Mouse (Mus musculus) heart, embryonic 14.5 days (tissue): ENCODE measurements around the gene Alg9. TPM values are rescaled to one million over a fixed set of nuclear protein-coding genes. Genes with fewer than 3 reads are reported as not detected.

ENCODE experiments used
- ATAC-seq: fragments of 200-750 bp; cut with Nextera tagmentation; 2 replicates; pipeline ENCODE4 v1.8.0; 2017; ENCODE audit warnings: low read depth, moderate TSS enrichment; ENCODE audit not compliant: insufficient number of reproducible peaks, insufficient read depth, low FRiP score
- H3K27ac ChIP-seq, 2 experiments: fragments of 200-500 bp in 1 of 2; fragments of 300-500 bp in 1 of 2; sonication (generic) in 1 of 2; replicated peaks in 1 of 2; 2 replicates each; pipeline ENCODE4 v1.5.1; 2012 to 2014; ENCODE audit warnings: low read depth in 2 of 2, low read length in 2 of 2, control low read depth in 1 of 2, mild to moderate bottlenecking in 1 of 2, mixed read lengths in 1 of 2; ENCODE audit not compliant: control insufficient read depth in 1 of 2, insufficient read depth in 1 of 2
- H3K27me3 ChIP-seq: fragments of 300-500 bp; sonication (generic); 2 replicates; pipeline ENCODE4 v1.6.1; 2014; ENCODE audit warnings: mild to moderate bottlenecking, low read length, control low read depth; ENCODE audit not compliant: control insufficient read depth, insufficient read depth
- H3K36me3 ChIP-seq: fragments of 300-500 bp; sonication (generic); 2 replicates; pipeline ENCODE4 v1.6.1; 2014; ENCODE audit warnings: mild to moderate bottlenecking, control low read depth, low read length, mixed read lengths; ENCODE audit not compliant: control insufficient read depth, insufficient read depth
- H3K4me1 ChIP-seq, 2 experiments: fragments of 200-500 bp in 1 of 2; fragments of 300-500 bp in 1 of 2; sonication (generic) in 1 of 2; 2 replicates each; pipeline ENCODE4 v1.6.1; 2012 to 2014; ENCODE audit warnings: low read length in 2 of 2, control low read depth in 1 of 2, mixed read lengths in 1 of 2; ENCODE audit not compliant: control insufficient read depth in 2 of 2, insufficient read depth in 2 of 2
- H3K4me2 ChIP-seq: fragments of 300-500 bp; sonication (generic); 2 replicates; pipeline ENCODE4 v1.6.1; 2014; ENCODE audit warnings: mild to moderate bottlenecking, low read length
- H3K4me3 ChIP-seq, 2 experiments: fragments of 200-500 bp in 1 of 2; fragments of 300-500 bp in 1 of 2; sonication (generic) in 1 of 2; 2 replicates each; pipeline ENCODE4 v1.5.1; 2012 to 2014; ENCODE audit warnings: low read length in 2 of 2, mild to moderate bottlenecking in 2 of 2, control low read depth in 1 of 2, low read depth in 1 of 2, moderate library complexity in 1 of 2; ENCODE audit not compliant: control insufficient read depth in 1 of 2, insufficient read depth in 1 of 2
- H3K9ac ChIP-seq: fragments of 300-500 bp; sonication (generic); 2 replicates; pipeline ENCODE4 v1.6.1; 2014; ENCODE audit warnings: mild to moderate bottlenecking, low read length
- H3K9me3 ChIP-seq: fragments of 300-500 bp; sonication (generic); 2 replicates; pipeline ENCODE4 v1.6.1; 2016; ENCODE audit warnings: low read length, control low read depth; ENCODE audit not compliant: control insufficient read depth
- WGBS: fragments of 180-500 bp; shearing (Covaris S2); extraction: QIAGEN DNeasy Blood & Tissue Kit; methylation state at CpG from one replicate; pipeline ENCODE4 v1.1.7; 2014; 5-methylcytosine and 5-hydroxymethylcytosine counted together
- polyA plus RNA-seq: library from polyadenylated mRNA; unstranded; fragments of >200 nt; fragmentation: Nextera tagmentation; extraction: Ambion mirVana; gene quantifications from 2 replicates; pipeline ENCODE4 v1.2.1, GENCODE M21; 2014

The Alg9 gene
- polyA plus RNA-seq, 1 experiment from 2014 or later = 31.5 TPM

DNA sequence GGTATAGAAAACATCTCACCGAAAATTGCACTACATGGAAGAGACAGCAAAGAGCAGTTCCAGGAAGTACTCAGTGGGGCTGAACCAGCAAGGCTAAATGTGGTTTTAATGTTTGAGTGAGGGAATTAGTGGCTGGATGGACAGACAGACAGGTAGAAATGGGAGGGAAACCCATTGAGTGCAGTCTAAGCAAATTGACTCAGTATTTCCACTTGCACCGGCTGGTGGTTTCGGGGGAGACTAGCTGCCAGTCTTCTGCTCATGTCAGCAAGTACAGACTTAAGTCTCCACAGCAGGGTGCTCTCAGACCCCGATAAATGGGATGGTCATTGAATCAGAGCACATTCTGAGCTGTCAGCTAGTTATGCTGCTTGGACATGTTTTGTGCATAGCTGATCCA, 61.3 kb downstream of the Alg9 start:
- Histone ChIP-seq H3K9me3 (no peaks in the 10 kb centered on the region), H3K27me3 (no peaks in the 10 kb centered on the region), H3K4me1 (no peaks in the 10 kb centered on the region), H3K4me2 (no peak overlapping the region), H3K4me3 (no peak overlapping the region), H3K27ac (no peak overlapping the region), H3K9ac (no peak overlapping the region), H3K36me3 (peaks cover 19% of the 10 kb centered on the region)
- ATAC-seq = no peak
- WGBS = 87% methylated on average over 4 of the region's 4 CpGs

DNA sequence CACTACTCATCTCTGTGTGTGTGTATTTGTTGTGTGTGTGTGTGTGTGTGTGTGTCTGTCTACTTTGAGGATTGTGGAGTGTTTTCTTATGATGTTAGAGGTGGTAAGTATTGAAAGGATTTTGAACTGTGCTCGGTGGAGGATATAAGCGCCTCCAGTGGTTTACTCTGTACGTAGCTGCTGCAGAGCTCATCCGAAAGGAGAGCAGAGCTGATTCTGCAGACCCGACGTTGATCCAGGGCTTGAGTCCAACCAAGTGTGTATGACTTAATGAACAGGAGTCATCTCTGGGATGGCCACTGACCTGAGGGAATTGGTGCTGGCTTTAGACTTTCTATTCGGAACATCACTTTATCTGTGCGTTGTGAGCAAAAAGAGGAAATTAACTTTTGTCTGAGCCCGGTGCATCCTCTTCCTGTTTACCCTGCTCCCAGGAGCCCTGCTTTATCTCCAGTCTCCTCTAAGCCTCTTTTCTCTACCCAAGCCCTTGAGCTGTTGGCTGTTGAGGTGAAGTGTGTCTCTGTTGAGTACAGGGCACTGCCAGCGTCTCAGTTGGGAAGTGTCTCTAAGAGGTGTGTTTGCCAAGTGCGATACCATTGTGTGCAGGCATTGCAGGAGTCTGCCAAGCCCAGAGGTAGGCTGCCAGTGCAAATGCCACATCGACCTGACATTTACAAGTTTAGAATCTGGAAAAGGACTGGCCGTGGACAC, 66.4 kb downstream of the Alg9 start:
- Histone ChIP-seq H3K4me2 (no peak overlapping the region), H3K27ac (no peak overlapping the region), H3K36me3 (peaks cover 27% of the 10 kb centered on the region), H3K27me3 (no peaks in the 10 kb centered on the region), H3K9ac (no peak overlapping the region), H3K9me3 (no peaks in the 10 kb centered on the region), H3K4me1 (peaks cover 0 to 2% of the 10 kb centered on the region in 2 experiments; a peak in 2 of 4 replicates), H3K4me3 (no peak overlapping the region)
- no peak for ATAC-seq
- WGBS = 70% methylated on average over 13 of the region's 13 CpGs

GRCm38 (mm10) chr9:50845081-50845480, 70.3 kb downstream of the Alg9 start, which contains the start of gene Ppp2r1b:
Gene Ppp2r1b (plus strand): TSS chr9:50845301.
- H3K9me3 ChIP-seq = no peaks in the 10 kb centered on the region
- H3K4me3 ChIP-seq = no peak within 1 kb of the TSS
- H3K36me3 ChIP-seq = peaks cover 20% of the 10 kb centered on the region
- no peak for ATAC-seq
- WGBS = 89% methylated on average over 3 of the region's 3 CpGs
- H3K9ac ChIP-seq = no peak within 1 kb of the TSS
- peaks cover 2 to 7% of the 10 kb centered on the region in 2 experiments for H3K4me1 ChIP-seq
- no peak within 1 kb of the TSS for H3K4me2 ChIP-seq
- H3K27me3 ChIP-seq = no peaks in the 10 kb centered on the region
- H3K27ac ChIP-seq = no peak within 1 kb of the TSS

DNA sequence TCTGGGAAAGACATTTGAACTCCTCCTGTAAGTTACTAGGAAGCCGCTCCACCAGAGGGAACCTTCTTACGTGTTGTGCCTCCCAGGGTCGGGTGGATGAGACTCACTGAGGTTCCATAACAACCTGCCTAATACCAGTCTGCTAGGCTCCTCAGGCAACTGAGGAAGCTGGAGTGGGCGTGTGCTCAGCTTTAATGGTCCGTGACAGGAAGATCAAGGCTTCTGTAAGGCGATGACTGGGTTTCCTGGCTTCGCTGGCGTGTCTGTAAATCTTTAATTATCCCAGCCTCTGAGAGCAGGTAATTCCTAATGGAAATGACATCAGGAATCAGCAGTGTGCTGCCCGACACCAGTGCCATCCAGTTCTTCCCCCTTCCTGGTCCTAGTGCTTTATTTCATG, 70.7 kb downstream of the Alg9 start:
- 75% methylated on average over 9 of the region's 9 CpGs for WGBS
- H3K4me2 ChIP-seq = no peak overlapping the region

DNA sequence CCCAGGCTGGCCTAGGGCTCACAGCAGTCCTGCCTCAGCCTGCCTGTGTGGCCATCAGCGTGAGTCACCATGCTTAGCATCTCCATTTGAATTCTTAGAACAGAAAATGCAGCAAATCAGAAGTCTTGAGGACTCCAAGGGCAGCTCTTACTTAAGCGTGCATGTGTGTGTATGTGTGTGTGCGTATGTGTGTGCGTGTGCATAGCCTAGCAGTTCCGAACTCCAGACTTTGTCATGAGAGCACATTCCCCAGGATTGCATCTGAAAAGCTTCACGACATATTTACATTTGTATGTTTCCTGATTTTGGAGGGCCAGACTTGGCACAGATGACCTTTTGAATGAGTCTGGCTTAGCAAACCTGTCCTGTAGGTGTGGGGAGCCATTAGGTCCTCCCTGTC, 72.3 kb downstream of the Alg9 start:
- Histone ChIP-seq H3K4me1 (peaks cover 9 to 18% of the 10 kb centered on the region in 2 experiments), H3K27me3 (no peaks in the 10 kb centered on the region), H3K4me2 (no peak overlapping the region), H3K36me3 (peaks cover 20% of the 10 kb centered on the region), H3K9me3 (no peaks in the 10 kb centered on the region), H3K4me3 (no peak overlapping the region), H3K9ac (no peak overlapping the region), H3K27ac (no peak overlapping the region)
- WGBS = 88% methylated on average over 6 of the region's 6 CpGs
- no peak for ATAC-seq

More for the DNA sequence above, 70.7 kb downstream of the Alg9 start:
- no peak for ATAC-seq
- Histone ChIP-seq H3K4me3 (no peak overlapping the region), H3K9me3 (no peaks in the 10 kb centered on the region), H3K27me3 (no peaks in the 10 kb centered on the region), H3K9ac (no peak overlapping the region), H3K4me1 (peaks cover 6 to 12% of the 10 kb centered on the region in 2 experiments), H3K36me3 (peaks cover 20% of the 10 kb centered on the region), H3K27ac (no peak overlapping the region)

DNA sequence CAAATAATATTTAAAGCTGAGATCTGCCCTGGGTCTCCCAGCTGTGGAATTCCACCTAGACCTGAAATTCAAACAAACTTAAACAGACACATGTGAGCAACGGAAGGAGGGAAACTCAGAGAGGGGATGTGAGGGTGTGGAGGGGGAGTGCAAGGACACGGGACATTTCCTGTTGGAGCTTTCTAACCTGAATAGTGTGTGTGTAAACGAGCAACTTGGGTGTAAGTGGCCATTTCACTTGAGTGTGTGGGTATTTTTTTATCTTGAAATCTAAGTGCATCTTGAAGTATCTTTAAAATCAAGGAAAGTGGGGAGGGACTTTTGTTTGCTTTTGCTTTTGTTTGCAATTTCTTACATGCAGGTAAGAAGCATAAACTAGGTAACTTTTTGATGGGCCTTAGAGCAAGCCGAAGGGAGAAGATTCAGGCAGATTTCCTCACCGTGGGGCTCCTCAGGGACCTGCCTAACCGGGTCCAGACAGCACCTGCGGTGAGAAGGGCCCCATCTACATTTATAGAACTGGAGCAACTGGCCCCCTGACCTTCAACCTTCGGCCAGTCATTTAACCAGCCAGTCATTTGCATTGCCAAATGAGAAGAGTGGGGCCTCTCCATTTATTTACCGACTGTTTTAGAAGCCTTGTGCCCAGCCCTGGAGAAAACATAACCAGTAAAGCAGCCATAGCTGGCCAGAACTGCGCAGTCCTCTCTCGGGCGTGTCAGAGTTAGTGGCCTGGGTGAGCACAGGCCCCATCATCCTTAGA, 73.0 kb downstream of the Alg9 start:
- Histone ChIP-seq H3K27me3 (no peaks in the 10 kb centered on the region), H3K36me3 (peaks cover 17% of the 10 kb centered on the region), H3K27ac (no peak overlapping the region), H3K9ac (no peak overlapping the region), H3K4me1 (peaks cover 11 to 22% of the 10 kb centered on the region in 2 experiments), H3K9me3 (no peaks in the 10 kb centered on the region), H3K4me2 (no peak overlapping the region), H3K4me3 (no peak overlapping the region)
- ATAC-seq = no peak
- 68% methylated on average over 12 of the region's 12 CpGs for WGBS

- 66% methylated on average over 5 of the region's 5 CpGs for WGBS
- Histone ChIP-seq H3K9ac (no peak overlapping the region), H3K4me3 (no peak overlapping the region), H3K4me1 (peaks cover 14 to 29% of the 10 kb centered on the region in 2 experiments), H3K4me2 (no peak overlapping the region), H3K36me3 (peaks cover 9% of the 10 kb centered on the region), H3K9me3 (no peaks in the 10 kb centered on the region), H3K27me3 (no peaks in the 10 kb centered on the region), H3K27ac (no peak overlapping the region)
- ATAC-seq = no peak
Measured at GRCm38 (mm10) chr9:50848821-50849220, 74.0 kb downstream of the Alg9 start.
